Mouse (Mus musculus) forebrain, embryonic 10.5 days (tissue): ENCODE measurements at regions not wholly inside any gene's neighbourhood (a gene's known extent, or its start where the extent isn't known, plus 50 kb on each side); places are given as distances from the start of the nearest gene placed in this dataset.

Source experiments
- DNase-seq: peaks from one replicate; pipeline ENCODE4 v3.0.0-alpha.2; 2017; ENCODE audit warnings: low spot score; ENCODE audit errors: extremely low spot score
- H3K27ac ChIP-seq: fragments of 300-500 bp; sonication (generic); 2 replicates; pipeline ENCODE4 v1.5.1; 2016; ENCODE audit warnings: mild to moderate bottlenecking
- H3K27me3 ChIP-seq: fragments of 300-500 bp; sonication (generic); 2 replicates; pipeline ENCODE4 v1.6.1; 2016; ENCODE audit warnings: mild to moderate bottlenecking; ENCODE audit not compliant: poor library complexity, severe bottlenecking
- H3K36me3 ChIP-seq: fragments of 300-500 bp; sonication (generic); replicated peaks from 2 replicates; pipeline ENCODE4 v1.6.1; 2016; ENCODE audit warnings: mild to moderate bottlenecking, moderate library complexity
- H3K4me1 ChIP-seq: fragments of 300-500 bp; sonication (generic); 2 replicates; pipeline ENCODE4 v1.6.1; 2016
- H3K4me3 ChIP-seq: fragments of 300-500 bp; sonication (generic); 2 replicates; pipeline ENCODE4 v1.5.1; 2016; ENCODE audit warnings: mild to moderate bottlenecking, moderate library complexity
- H3K9me3 ChIP-seq: fragments of 300-500 bp; sonication (generic); 2 replicates; pipeline ENCODE4 v1.6.1; 2016; ENCODE audit warnings: mild to moderate bottlenecking, moderate library complexity
- WGBS: fragments of 180-500 bp; shearing (Covaris S2); methylation state at CpG from one replicate; pipeline ENCODE4 v1.1.7; 2016; 5-methylcytosine and 5-hydroxymethylcytosine counted together

DNA sequence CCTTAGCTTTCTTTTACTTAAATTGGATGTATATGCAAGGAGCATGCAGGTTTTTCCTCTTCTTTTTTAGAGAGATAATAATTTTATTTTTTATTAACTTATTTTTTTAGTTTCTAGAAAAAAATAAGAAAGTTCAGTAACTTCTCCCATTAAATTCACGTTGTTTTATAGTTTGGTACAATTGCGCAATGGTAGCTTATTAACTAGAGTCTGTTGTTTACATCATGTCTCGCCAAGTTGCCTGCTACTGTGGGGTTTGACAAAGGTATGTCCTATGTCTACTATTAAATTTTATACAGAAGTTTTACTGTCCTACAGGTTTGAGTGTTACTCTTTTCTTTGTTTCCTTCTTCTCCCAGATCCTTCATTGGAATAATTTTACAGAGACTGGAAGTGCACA is 313.6 kb downstream of the Klf5 start:
- no peaks in the 10 kb centered on the region for H3K4me1 ChIP-seq
- 93% methylated on average over 3 of the region's 3 CpGs for WGBS
- H3K27ac ChIP-seq = no peak overlapping the region
- no peak for DNase-seq
- no peaks in the 10 kb centered on the region for H3K27me3 ChIP-seq
- no peaks in the 10 kb centered on the region for H3K9me3 ChIP-seq
- H3K36me3 ChIP-seq = no peaks in the 10 kb centered on the region
- no peak overlapping the region for H3K4me3 ChIP-seq

DNA sequence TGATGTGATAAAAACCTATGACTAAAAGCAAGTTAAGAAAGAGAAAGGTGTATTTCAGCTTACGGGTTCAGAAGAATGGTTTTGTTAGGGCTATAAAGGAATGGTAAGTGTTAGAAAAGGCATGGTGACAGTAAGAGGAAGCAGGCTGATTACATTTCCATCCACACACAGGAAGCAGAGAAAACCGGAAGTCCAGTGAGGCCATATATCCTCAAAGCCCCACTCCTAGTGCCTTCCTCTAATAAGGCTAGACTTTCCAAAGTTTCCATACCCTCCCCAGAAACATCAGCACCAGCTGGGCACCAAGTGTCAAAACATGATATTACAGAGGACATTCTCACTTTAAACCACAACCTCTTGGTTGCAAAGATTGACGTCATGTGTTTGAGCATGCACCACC is 316.3 kb downstream of the Klf5 start:
- Histone ChIP-seq H3K4me1 (no peaks in the 10 kb centered on the region), H3K36me3 (no peaks in the 10 kb centered on the region), H3K27me3 (no peaks in the 10 kb centered on the region), H3K4me3 (no peak overlapping the region), H3K9me3 (no peaks in the 10 kb centered on the region), H3K27ac (no peak overlapping the region)
- WGBS = 95% methylated on average over 3 of the region's 3 CpGs
- DNase-seq = no peak

DNA sequence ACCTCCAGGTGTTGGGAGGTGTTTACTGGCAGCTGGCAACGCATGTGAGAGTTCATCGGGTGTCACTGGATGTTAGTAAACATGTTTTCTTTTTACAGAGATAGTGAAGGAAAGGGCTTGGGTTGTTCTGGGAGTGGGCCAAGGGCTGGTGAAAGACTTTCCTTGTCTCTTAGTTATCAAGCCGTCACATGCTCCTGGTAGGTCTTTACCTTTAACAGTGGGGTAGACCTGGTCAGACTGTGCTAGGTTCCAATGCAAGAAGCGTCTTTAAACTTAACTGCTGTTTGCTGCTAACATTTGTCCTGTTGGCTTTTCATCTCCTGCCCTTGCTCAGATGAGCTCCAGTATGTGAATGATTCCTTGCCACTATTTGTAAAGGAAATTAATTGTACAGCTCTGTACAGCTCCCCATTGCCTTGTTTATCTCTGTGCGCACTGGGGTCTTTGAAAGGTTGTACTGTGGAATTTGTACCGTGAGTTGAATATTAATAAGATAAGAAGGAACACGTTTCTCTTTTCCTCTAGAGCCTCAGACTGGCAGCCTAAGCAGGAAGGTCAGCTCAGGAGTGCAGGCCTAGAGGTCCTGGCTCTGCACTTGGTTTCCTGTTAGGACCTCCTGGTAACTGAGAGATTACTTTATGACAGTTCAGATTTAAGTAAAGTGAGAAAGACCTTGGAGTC is 318.3 kb downstream of the Klf5 start:
- Histone ChIP-seq H3K36me3 (no peaks in the 10 kb centered on the region), H3K4me1 (no peaks in the 10 kb centered on the region), H3K27ac (no peak overlapping the region), H3K27me3 (no peaks in the 10 kb centered on the region), H3K4me3 (no peak overlapping the region), H3K9me3 (no peaks in the 10 kb centered on the region)
- DNase-seq = no peak
- 83% methylated on average over 7 of the region's 7 CpGs for WGBS

DNA sequence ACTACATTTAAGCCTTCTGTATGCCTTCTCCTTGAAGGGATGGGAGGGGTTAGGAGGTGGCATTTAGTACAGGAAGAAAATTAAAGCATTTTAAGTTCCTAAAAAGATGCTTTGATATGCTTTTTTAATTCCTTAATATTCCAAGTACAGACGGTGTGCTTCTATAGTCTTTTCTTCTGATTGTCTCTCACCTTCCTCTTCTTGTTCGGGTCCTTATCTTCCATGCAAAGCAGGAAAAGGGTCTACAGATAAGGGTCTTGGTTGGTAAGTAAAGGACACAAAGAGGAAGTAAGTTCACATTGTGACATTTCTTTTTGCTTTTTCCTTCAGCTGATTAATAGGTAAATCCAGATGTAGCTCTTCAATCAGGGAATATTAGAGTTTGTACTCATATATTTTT is 318.9 kb downstream of the Klf5 start:
- Histone ChIP-seq H3K4me3 (no peak overlapping the region), H3K9me3 (no peaks in the 10 kb centered on the region), H3K27ac (no peak overlapping the region), H3K36me3 (no peaks in the 10 kb centered on the region), H3K4me1 (no peaks in the 10 kb centered on the region), H3K27me3 (no peaks in the 10 kb centered on the region)
- no peak for DNase-seq
- 81% methylated on average over 2 of the region's 2 CpGs for WGBS

DNA sequence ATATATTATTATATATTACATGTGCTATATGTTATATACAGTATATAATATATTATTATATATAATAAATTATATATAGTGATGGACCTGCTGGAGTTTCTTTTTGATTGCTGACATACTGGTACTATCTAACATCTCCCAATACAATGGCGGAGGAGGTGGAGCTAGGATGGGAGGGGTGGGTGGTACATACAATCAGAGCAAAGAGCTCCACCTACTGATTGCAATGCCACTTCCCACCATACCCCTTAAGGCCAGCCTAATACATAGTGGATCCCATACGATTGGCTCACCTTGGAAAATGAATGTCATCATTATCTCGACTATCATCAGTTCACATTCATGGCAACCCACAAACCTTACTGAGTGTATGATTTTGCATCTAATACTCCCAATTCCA is 323.0 kb downstream of the Klf5 start:
- no peaks in the 10 kb centered on the region for H3K4me1 ChIP-seq
- WGBS = 84% methylated on average over 3 of the region's 3 CpGs
- no peaks in the 10 kb centered on the region for H3K36me3 ChIP-seq
- no peak overlapping the region for H3K27ac ChIP-seq
- DNase-seq = no peak
- no peaks in the 10 kb centered on the region for H3K27me3 ChIP-seq
- H3K4me3 ChIP-seq = no peak overlapping the region
- H3K9me3 ChIP-seq = no peaks in the 10 kb centered on the region

DNA sequence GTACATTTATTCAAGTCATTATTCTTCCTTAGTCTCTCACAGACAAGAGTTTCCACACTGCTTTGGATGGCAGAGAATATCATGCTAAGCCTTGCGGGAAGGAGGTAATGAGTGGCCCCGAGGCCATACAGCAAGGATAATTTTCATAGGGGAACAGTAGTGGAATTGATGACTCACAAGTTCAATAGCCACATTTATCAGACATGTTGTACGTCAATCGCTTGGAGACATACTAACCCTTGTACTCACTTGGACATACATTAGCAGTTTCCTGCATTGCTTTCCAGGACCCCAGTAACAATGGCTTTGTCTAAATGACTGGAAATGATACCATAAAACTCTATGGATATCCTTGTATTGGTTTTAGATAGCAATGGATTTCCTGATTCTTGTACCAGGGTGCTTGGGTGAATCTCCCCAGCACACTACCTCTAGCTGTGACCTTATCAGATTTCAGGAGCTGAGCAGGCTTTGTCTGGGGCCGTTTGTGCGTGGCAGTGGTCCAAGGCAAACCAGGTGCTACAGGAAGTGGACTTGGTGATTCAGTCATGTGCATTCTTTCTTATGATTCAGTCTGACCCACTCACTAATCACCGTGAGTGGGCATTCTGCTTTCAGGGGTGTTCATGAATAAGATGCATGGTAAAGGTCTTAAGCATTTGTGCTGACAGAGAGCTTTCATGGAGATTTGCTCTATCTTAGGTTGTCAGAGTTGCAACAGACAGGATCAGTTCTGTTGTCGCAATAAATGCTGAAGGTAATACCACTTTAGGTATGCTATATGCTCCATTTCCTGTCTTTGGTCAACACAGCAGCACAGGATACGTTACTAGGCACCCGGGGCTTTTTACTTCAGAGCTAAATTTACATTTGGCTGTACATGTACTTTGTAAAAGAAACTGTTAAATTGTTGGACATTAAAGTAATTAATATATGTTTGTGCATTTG is 326.2 kb downstream of the Klf5 start:
- H3K27me3 ChIP-seq = no peaks in the 10 kb centered on the region
- H3K27ac ChIP-seq = no peak overlapping the region
- WGBS = 88% methylated on average over 10 of the region's 10 CpGs
- no peaks in the 10 kb centered on the region for H3K36me3 ChIP-seq
- no peak for DNase-seq
- peaks cover 3% of the 10 kb centered on the region; the same call in 1 of the 2 replicates for H3K4me1 ChIP-seq
- H3K9me3 ChIP-seq = no peaks in the 10 kb centered on the region
- no peak overlapping the region for H3K4me3 ChIP-seq

DNA sequence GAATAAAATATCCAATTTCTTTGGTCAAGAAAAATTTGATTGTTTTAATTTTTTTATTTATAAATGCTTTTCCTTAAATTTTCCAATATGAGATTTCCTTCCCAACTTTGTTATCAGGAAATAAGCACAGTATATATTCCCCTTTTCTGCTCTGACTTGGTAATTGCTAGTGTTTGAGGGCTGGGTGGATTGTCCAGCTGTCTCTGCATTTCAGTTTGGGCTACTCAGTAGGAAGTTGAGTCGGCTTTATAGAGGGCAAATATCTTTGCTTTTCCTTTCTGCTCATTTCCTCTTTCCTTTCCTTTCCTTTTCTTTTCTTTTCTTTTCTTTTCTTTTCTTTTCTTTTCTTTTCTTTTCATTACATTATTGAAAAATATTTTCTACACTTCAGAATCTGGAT is 329.1 kb downstream of the Klf5 start:
- H3K27me3 ChIP-seq = no peaks in the 10 kb centered on the region
- no peaks in the 10 kb centered on the region for H3K36me3 ChIP-seq
- DNase-seq = no peak
- H3K4me1 ChIP-seq = peaks cover 8% of the 10 kb centered on the region
- 88% methylated on average over 1 of the region's 1 CpGs for WGBS
- H3K9me3 ChIP-seq = no peaks in the 10 kb centered on the region
- H3K27ac ChIP-seq = no peak overlapping the region
- no peak overlapping the region for H3K4me3 ChIP-seq

DNA sequence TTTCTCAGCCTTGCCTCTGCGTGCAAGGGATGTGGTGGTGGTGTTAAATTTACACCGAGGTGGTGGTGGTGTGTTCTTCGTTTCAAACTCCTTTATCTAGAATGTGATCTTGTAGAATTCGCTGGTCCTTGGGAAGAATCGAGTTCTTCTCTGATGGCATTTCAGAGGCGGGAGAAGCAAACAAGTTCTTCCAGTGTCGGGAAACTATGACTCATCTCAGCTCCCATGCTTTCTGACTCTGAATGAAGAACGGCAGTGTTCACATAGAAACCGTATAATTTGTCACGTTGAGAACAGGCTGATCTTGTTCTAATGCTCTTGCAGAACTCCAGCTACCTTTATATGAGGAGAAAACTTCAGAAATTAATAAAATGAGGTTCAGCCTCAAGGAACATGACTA is 332.6 kb downstream of the Klf5 start:
- no peak for DNase-seq
- 77% methylated on average over 10 of the region's 10 CpGs for WGBS
- Histone ChIP-seq H3K27ac (no peak overlapping the region), H3K27me3 (no peaks in the 10 kb centered on the region), H3K36me3 (no peaks in the 10 kb centered on the region), H3K4me3 (no peak overlapping the region), H3K4me1 (peaks cover 14% of the 10 kb centered on the region), H3K9me3 (no peaks in the 10 kb centered on the region)

DNA sequence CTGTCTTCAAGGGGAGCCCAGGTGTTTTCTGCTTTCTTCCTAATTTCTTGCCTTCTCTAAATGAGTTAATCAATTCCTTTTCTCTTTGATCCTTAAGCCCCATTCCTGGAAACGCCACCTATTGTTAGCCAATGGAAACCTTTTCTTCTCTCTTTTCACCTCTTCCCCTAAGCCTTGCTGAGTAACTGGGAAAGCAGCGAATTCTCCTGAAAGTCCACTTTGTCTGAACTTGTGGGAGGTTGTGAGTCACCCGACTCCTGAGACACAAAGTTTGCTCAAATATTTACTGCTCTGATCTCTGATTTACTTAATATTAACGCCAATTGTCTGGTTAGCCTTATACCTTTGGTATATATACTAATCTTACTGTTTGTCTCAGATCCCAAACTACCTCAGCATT is 334.0 kb downstream of the Klf5 start:
- Histone ChIP-seq H3K4me3 (no peak overlapping the region), H3K27ac (no peak overlapping the region), H3K4me1 (peaks cover 14% of the 10 kb centered on the region), H3K9me3 (no peaks in the 10 kb centered on the region), H3K36me3 (no peaks in the 10 kb centered on the region), H3K27me3 (no peaks in the 10 kb centered on the region)
- DNase-seq = no peak
- 16% methylated on average over 4 of the region's 4 CpGs for WGBS

DNA sequence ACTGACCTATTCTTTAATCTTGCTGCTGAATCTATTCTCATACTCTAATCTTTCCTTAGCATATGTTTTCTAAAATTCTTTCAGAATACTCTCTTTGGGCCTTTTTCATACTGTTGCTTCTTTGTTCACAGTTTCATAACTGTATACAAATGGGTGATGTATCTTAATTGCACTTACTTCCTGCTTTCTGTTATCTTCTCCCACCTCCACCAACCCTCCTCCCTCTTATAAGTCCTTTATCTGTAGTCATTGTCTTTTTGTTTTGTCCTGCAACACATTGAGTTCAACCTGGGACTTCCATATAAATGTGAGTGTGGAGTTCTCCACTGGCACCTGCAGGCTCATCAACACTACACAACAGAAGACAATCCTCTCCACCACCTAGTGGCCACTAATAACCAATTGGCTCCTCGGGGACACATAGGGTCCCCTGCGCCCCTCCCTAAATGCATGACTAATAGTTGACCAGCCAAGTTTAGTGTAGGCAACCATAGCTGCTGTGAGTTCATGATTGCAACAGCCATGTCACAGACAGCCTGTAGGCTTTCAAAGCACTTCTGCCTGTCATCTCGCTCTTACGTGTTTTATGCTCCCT is 337.2 kb downstream of the Klf5 start:
- WGBS = 93% methylated on average over 4 of the region's 4 CpGs
- Histone ChIP-seq H3K27ac (no peak overlapping the region), H3K4me1 (peaks cover 11% of the 10 kb centered on the region), H3K9me3 (no peaks in the 10 kb centered on the region), H3K36me3 (no peaks in the 10 kb centered on the region), H3K27me3 (no peaks in the 10 kb centered on the region), H3K4me3 (no peak overlapping the region)
- DNase-seq = no peak

DNA sequence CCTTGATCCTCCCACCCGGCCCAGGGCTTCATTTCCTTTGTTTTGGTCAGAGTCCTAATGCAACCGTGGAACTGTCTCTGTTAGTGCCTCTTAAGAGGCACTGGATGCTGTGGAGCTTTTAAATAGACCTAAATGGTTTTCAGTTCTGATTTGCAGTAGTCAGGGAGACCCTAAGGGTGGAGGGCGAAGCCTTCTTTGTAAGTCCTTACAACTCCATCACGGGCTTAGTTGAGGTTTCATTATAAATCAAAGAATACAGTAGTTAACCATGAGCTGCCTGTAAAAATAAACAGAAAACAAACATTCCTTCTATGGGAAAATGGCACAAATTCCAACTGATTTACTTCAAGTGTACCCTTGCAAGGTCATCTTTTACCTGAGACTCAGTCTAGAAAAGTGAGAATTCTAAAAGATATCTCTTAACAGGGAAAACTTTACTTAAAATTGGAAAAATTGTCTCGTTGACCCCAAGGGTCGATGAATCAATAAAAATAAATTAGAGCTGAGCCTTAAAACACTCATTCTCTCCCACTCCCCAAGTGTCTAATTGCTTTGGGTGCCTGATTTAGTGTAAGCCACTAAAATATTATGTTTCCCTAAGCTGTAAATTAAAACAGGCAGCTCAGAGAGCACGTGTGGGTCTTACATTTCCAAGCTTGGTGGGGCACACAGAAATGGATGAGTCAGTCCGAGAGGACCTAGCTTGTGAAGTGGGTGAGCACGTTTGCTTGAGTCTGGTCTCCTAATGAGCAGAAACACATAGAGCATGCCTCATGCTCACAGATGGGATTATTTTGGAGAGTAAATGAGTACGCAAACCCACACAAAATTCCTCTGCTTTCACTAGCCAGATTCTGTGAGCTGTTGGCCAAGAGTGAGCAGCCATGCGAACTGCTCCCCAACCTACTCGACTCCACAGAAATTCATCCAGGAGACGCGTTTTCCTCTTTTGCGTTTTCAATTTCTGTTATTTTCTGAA is 343.3 kb downstream of the Klf5 start:
- Histone ChIP-seq H3K27ac (no peak overlapping the region), H3K27me3 (no peaks in the 10 kb centered on the region), H3K36me3 (no peaks in the 10 kb centered on the region), H3K9me3 (no peaks in the 10 kb centered on the region), H3K4me3 (no peak overlapping the region), H3K4me1 (no peaks in the 10 kb centered on the region)
- 85% methylated on average over 15 of the region's 15 CpGs for WGBS
- no peak for DNase-seq

DNA sequence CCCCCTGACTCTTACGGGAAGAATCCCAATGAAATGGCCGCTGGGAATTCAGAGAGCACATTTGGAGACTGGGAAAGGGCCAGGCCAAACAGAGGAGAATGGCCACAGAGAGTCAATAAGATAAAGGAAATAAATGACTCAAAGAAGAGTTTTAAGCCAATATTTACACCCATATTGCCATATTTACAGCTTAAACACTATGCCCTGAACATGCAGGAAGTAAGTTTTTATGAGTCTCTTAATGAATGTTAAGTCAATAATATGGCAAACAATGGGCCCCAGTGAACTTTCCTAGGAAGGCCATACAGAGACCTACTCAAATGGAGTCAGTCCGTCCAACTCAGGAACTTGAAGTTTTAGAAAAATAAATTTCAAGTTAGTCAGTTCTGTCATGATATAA is 347.8 kb downstream of the Klf5 start:
- no peaks in the 10 kb centered on the region for H3K9me3 ChIP-seq
- no peak overlapping the region for H3K27ac ChIP-seq
- H3K4me1 ChIP-seq = no peaks in the 10 kb centered on the region
- no peak for DNase-seq
- WGBS = 91% methylated on average over 3 of the region's 3 CpGs
- H3K27me3 ChIP-seq = no peaks in the 10 kb centered on the region
- no peaks in the 10 kb centered on the region for H3K36me3 ChIP-seq
- H3K4me3 ChIP-seq = no peak overlapping the region
